Mouse (Mus musculus): Measurements from ENCODE around the gene Gprin3. TPM values are rescaled to one million over a fixed set of nuclear protein-coding genes. Genes with fewer than 3 reads are reported as not detected.

The Gprin3 gene
- polyA plus RNA-seq, 1 experiment from 2014 or later = 0.62 TPM

GRCm38 (mm10) chr6:59407482-59407997, 18.6 kb downstream of the Gprin3 start:
- DNase-seq (ENCODE audit: low spot score) (no peak), ATAC-seq (replicated peaks; ENCODE audit: insufficient number of reproducible peaks, low FRiP score, low TSS enrichment, low read depth) (no peak)
- WGBS = 70% methylated on average over 4 of the region's 4 CpGs
- Histone ChIP-seq H3K27ac (replicated peaks; ENCODE audit: low read depth, low read length) (no peak overlapping the region), H3K9me3 (replicated peaks; ENCODE audit: control insufficient read depth, low read length) (no peaks in the 10 kb centered on the region), H3K27me3 (ENCODE audit: control insufficient read depth, insufficient read depth, low read length) (no peaks in the 10 kb centered on the region), H3K36me3 (replicated peaks; ENCODE audit: control insufficient read depth, insufficient read depth, low read depth, low read length) (no peaks in the 10 kb centered on the region), H3K9ac (replicated peaks; ENCODE audit: low read length) (no peak overlapping the region), H3K4me1 (ENCODE audit: control insufficient read depth, insufficient read depth, low read length) (no peaks in the 10 kb centered on the region), H3K4me2 (ENCODE audit: low read depth, low read length) (no peak overlapping the region), H3K4me3 (ENCODE audit: low read depth, low read length) (no peak overlapping the region)

- Histone ChIP-seq H3K27me3 (ENCODE audit: control insufficient read depth, insufficient read depth, low read length) (no peaks in the 10 kb centered on the region), H3K9me3 (replicated peaks; ENCODE audit: control insufficient read depth, low read length) (no peaks in the 10 kb centered on the region), H3K4me2 (ENCODE audit: low read depth, low read length) (no peak overlapping the region), H3K27ac (replicated peaks; ENCODE audit: low read depth, low read length) (no peak overlapping the region), H3K9ac (replicated peaks; ENCODE audit: low read length) (no peak overlapping the region), H3K36me3 (replicated peaks; ENCODE audit: control insufficient read depth, insufficient read depth, low read depth, low read length) (no peaks in the 10 kb centered on the region), H3K4me1 (ENCODE audit: control insufficient read depth, insufficient read depth, low read length) (no peaks in the 10 kb centered on the region), H3K4me3 (ENCODE audit: low read depth, low read length) (no peak overlapping the region)
- no peak for DNase-seq (ENCODE audit: low spot score)
- whole genome bisulfite sequencing = 83% methylated on average over 3 of the region's 3 CpGs
- no peak for ATAC-seq (replicated peaks; ENCODE audit: insufficient number of reproducible peaks, low FRiP score, low TSS enrichment, low read depth)
Observed at GRCm38 (mm10) chr6:59390208-59390607, 35.9 kb downstream of the Gprin3 start.

DNA sequence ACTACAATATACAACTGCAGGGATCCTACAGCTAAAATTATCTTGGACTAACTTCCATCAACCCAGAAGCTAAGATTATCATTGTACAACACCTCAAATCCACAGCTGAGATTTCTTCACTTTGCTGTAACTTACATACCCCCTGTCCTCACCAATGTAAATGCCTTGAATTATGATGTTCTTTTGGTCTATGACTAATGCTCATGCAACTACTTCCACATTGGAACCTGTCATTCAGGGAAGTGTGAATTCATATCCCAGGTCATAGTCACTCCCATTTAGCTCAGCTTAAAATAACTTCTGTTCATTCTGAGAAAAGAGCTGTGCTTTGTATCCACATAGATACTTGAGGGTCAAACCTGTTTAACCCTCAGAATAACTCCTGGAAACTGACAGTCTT, 60.8 kb downstream of the Gprin3 start:
- Histone ChIP-seq H3K36me3 (replicated peaks; ENCODE audit: control insufficient read depth, insufficient read depth, low read depth, low read length) (no peaks in the 10 kb centered on the region), H3K27me3 (ENCODE audit: control insufficient read depth, insufficient read depth, low read length) (no peaks in the 10 kb centered on the region), H3K9me3 (replicated peaks; ENCODE audit: control insufficient read depth, low read length) (no peaks in the 10 kb centered on the region), H3K4me3 (ENCODE audit: low read depth, low read length) (no peak overlapping the region), H3K27ac (replicated peaks; ENCODE audit: low read depth, low read length) (no peak overlapping the region), H3K4me2 (ENCODE audit: low read depth, low read length) (no peak overlapping the region), H3K4me1 (ENCODE audit: control insufficient read depth, insufficient read depth, low read length) (no peaks in the 10 kb centered on the region; the same call in 1 of the 2 replicates), H3K9ac (replicated peaks; ENCODE audit: low read length) (no peak overlapping the region)
- ATAC-seq (replicated peaks; ENCODE audit: insufficient number of reproducible peaks, low FRiP score, low TSS enrichment, low read depth) = no peak
- no peak for DNase-seq (ENCODE audit: low spot score)

DNA sequence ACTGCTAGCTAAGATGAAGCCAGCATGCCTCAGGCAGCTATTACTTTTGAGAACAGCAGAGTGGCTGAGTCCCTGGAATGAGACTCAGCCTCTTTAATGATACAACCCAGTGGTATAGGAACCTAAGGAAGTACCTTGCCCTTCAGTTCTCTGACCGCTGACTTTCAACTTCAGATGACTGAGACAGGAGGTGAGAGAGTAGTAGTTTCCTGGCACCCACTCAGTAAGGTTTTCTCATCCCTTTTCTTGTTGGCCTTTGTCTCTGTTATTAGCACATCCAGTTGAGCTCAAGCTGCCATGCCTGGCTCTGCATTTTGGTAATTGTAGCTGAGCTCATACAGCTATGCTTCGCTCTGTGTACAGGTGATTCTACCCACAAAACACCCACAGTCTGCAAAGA, 62.8 kb downstream of the Gprin3 start:
- H3K9me3 ChIP-seq (replicated peaks; ENCODE audit: control insufficient read depth, low read length) = no peaks in the 10 kb centered on the region
- no peaks in the 10 kb centered on the region for H3K27me3 ChIP-seq (ENCODE audit: control insufficient read depth, insufficient read depth, low read length)
- H3K4me2 ChIP-seq (ENCODE audit: low read depth, low read length) = no peak overlapping the region
- H3K27ac ChIP-seq (replicated peaks; ENCODE audit: low read depth, low read length) = no peak overlapping the region
- WGBS = 90% methylated on average over 2 of the region's 2 CpGs
- no peak overlapping the region for H3K9ac ChIP-seq (replicated peaks; ENCODE audit: low read length)
- DNase-seq (ENCODE audit: low spot score) (no peak), ATAC-seq (replicated peaks; ENCODE audit: insufficient number of reproducible peaks, low FRiP score, low TSS enrichment, low read depth) (no peak)
- no peak overlapping the region for H3K4me3 ChIP-seq (ENCODE audit: low read depth, low read length)
- H3K4me1 ChIP-seq (ENCODE audit: control insufficient read depth, insufficient read depth, low read length) = no peaks in the 10 kb centered on the region; the same call in 1 of the 2 replicates
- H3K36me3 ChIP-seq (replicated peaks; ENCODE audit: control insufficient read depth, insufficient read depth, low read depth, low read length) = no peaks in the 10 kb centered on the region

GRCm38 (mm10) chr6:59354943-59355342, 71.2 kb downstream of the Gprin3 start:
- no peak overlapping the region for H3K27ac ChIP-seq (replicated peaks; ENCODE audit: low read depth, low read length)
- no peaks in the 10 kb centered on the region for H3K9me3 ChIP-seq (replicated peaks; ENCODE audit: control insufficient read depth, low read length)
- no peak overlapping the region for H3K4me3 ChIP-seq (ENCODE audit: low read depth, low read length)
- no peak overlapping the region for H3K9ac ChIP-seq (replicated peaks; ENCODE audit: low read length)
- no peak for DNase-seq (ENCODE audit: low spot score)
- no peaks in the 10 kb centered on the region for H3K36me3 ChIP-seq (replicated peaks; ENCODE audit: control insufficient read depth, insufficient read depth, low read depth, low read length)
- no peaks in the 10 kb centered on the region for H3K4me1 ChIP-seq (ENCODE audit: control insufficient read depth, insufficient read depth, low read length)
- WGBS = 93% methylated on average over 7 of the region's 7 CpGs
- H3K4me2 ChIP-seq (ENCODE audit: low read depth, low read length) = no peak overlapping the region
- no peak for ATAC-seq (replicated peaks; ENCODE audit: insufficient number of reproducible peaks, low FRiP score, low TSS enrichment, low read depth)
- no peaks in the 10 kb centered on the region for H3K27me3 ChIP-seq (ENCODE audit: control insufficient read depth, insufficient read depth, low read length)

DNA sequence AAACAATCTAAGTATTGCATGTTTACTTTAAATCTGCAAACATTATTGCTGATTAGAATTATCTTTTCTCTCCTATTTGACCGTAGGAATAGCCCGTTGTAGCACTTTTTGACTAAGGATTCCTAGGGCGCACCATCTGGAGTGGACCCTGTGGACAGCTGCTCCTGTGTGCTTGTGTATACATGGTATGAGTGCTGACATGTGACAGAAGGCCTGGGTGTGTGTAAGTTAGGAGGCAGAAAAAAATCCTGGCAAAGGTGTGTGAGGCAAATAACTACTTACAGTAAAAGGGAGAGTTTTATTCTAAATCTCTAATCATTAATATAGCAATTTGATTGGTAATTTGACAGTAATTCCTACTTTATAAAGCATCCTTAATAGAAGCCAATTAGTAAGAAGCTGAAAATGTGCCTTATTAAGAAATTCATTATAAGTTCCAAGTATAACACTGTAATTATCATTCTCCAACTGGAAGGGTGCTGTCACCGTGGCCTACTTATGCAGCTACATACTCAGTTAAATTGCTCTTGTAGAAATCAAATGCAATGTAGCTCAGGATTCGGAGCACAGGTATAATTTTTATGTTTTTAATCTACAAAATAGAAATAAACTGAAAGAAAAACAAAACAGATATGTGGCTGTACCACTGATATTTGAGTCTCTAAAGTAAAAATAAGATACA, 74.8 kb downstream of the Gprin3 start:
- H3K4me2 ChIP-seq (ENCODE audit: low read depth, low read length) = no peak overlapping the region
- no peaks in the 10 kb centered on the region for H3K4me1 ChIP-seq (ENCODE audit: control insufficient read depth, insufficient read depth, low read length)
- no peak for DNase-seq (ENCODE audit: low spot score)
- no peaks in the 10 kb centered on the region for H3K27me3 ChIP-seq (ENCODE audit: control insufficient read depth, insufficient read depth, low read length)
- no peaks in the 10 kb centered on the region for H3K36me3 ChIP-seq (replicated peaks; ENCODE audit: control insufficient read depth, insufficient read depth, low read depth, low read length)
- no peak overlapping the region for H3K27ac ChIP-seq (replicated peaks; ENCODE audit: low read depth, low read length)
- no peaks in the 10 kb centered on the region for H3K9me3 ChIP-seq (replicated peaks; ENCODE audit: control insufficient read depth, low read length)
- WGBS = 87% methylated on average over 5 of the region's 5 CpGs
- no peak for ATAC-seq (replicated peaks; ENCODE audit: insufficient number of reproducible peaks, low FRiP score, low TSS enrichment, low read depth)
- no peak overlapping the region for H3K4me3 ChIP-seq (ENCODE audit: low read depth, low read length)
- no peak overlapping the region for H3K9ac ChIP-seq (replicated peaks; ENCODE audit: low read length)

DNA sequence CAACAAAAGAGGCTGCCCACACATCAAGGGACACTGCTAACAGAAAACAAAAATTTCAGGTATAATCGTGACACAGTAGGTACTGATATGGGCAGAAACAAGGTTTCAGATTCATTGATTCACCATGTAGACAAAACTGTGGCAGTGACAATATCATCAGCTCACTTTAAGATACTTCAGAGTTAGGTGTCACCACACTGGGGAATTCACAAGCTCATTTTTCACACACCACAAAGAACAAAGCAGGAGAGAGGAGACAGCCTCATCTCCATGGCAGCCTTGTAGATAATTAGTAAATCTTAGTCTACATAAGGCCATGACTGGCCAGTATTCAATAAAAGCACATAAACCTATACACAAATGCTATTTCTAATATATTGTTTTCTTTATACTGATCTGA, 77.4 kb downstream of the Gprin3 start:
- no peak for DNase-seq (ENCODE audit: low spot score)
- no peak overlapping the region for H3K4me3 ChIP-seq (ENCODE audit: low read depth, low read length)
- 80% methylated on average over 1 of the region's 1 CpGs for WGBS

DNA sequence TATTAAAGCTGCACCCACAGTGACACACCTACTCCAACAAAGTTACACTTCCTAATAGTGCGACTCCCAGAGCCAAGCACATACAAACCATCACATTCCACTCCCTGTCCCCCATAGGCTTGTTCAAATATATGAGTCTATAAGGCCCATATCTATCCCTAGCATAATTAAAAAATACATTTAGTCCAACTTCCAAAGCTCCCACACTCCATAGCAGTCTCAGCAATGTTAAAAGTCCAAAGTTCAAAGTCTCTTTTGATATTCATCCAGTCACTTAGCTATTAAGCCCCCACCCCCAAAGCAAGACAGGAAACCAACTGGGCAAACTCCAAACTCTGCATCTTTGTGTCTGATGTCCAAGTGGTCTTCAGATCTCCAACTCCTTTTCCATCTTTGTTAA, 84.9 kb downstream of the Gprin3 start:
- ATAC-seq (replicated peaks; ENCODE audit: insufficient number of reproducible peaks, low FRiP score, low TSS enrichment, low read depth) (no peak), DNase-seq (ENCODE audit: low spot score) (no peak)
- 86% methylated on average over 1 of the region's 1 CpGs for WGBS
- Histone ChIP-seq H3K4me3 (ENCODE audit: low read depth, low read length) (no peak overlapping the region), H3K4me1 (ENCODE audit: control insufficient read depth, insufficient read depth, low read length) (no peaks in the 10 kb centered on the region), H3K9me3 (replicated peaks; ENCODE audit: control insufficient read depth, low read length) (no peaks in the 10 kb centered on the region), H3K9ac (replicated peaks; ENCODE audit: low read length) (no peak overlapping the region), H3K27ac (replicated peaks; ENCODE audit: low read depth, low read length) (no peak overlapping the region), H3K4me2 (ENCODE audit: low read depth, low read length) (no peak overlapping the region), H3K27me3 (ENCODE audit: control insufficient read depth, insufficient read depth, low read length) (no peaks in the 10 kb centered on the region), H3K36me3 (replicated peaks; ENCODE audit: control insufficient read depth, insufficient read depth, low read depth, low read length) (no peaks in the 10 kb centered on the region)

More for the DNA sequence above, 77.4 kb downstream of the Gprin3 start:
- no peaks in the 10 kb centered on the region for H3K9me3 ChIP-seq (replicated peaks; ENCODE audit: control insufficient read depth, low read length)
- H3K36me3 ChIP-seq (replicated peaks; ENCODE audit: control insufficient read depth, insufficient read depth, low read depth, low read length) = no peaks in the 10 kb centered on the region
- H3K4me1 ChIP-seq (ENCODE audit: control insufficient read depth, insufficient read depth, low read length) = no peaks in the 10 kb centered on the region
- H3K9ac ChIP-seq (replicated peaks; ENCODE audit: low read length) = no peak overlapping the region
- H3K27ac ChIP-seq (replicated peaks; ENCODE audit: low read depth, low read length) = no peak overlapping the region
- H3K27me3 ChIP-seq (ENCODE audit: control insufficient read depth, insufficient read depth, low read length) = no peaks in the 10 kb centered on the region
- no peak for ATAC-seq (replicated peaks; ENCODE audit: insufficient number of reproducible peaks, low FRiP score, low TSS enrichment, low read depth)
- no peak overlapping the region for H3K4me2 ChIP-seq (ENCODE audit: low read depth, low read length)
